Mouse (Mus musculus): Measurements from ENCODE around the gene Arhgef2.

Arhgef2 gene

GRCm38 (mm10) chr3:88622113-88622940 is 16.6 kb downstream of the Arhgef2 start:
- DNase-seq, result peak; percentile 62

GRCm38 (mm10) chr3:88622941-88623345 is 17.2 kb downstream of the Arhgef2 start:
- peak; percentile 48 for DNase-seq

GRCm38 (mm10) chr3:88623346-88624135 is 17.8 kb downstream of the Arhgef2 start:
- peak; percentile 47 for DNase-seq

GRCm38 (mm10) chr3:88624324-88624723 is 18.6 kb downstream of the Arhgef2 start:
- no peak for DNase-seq

- DNase-seq, result no peak
Observed at GRCm38 (mm10) chr3:88624951-88625350, 19.2 kb downstream of the Arhgef2 start.

GRCm38 (mm10) chr3:88625531-88625930 is 19.8 kb downstream of the Arhgef2 start:
- DNase-seq, result no peak

GRCm38 (mm10) chr3:88626316-88626715 is 20.6 kb downstream of the Arhgef2 start:
- DNase-seq, result no peak

GRCm38 (mm10) chr3:88627114-88627513 is 21.3 kb downstream of the Arhgef2 start:
- no peak for DNase-seq

GRCm38 (mm10) chr3:88627535-88627934 is 21.8 kb downstream of the Arhgef2 start:
- DNase-seq, result no peak

GRCm38 (mm10) chr3:88628766-88629165 is 23.0 kb downstream of the Arhgef2 start:
- DNase-seq, result no peak

- no peak for DNase-seq
Observed at GRCm38 (mm10) chr3:88629244-88629643, 23.5 kb downstream of the Arhgef2 start.

- no peak for DNase-seq
Observed at GRCm38 (mm10) chr3:88630018-88630417, 24.3 kb downstream of the Arhgef2 start.

- DNase-seq, result no peak
Observed at GRCm38 (mm10) chr3:88630849-88631341, 25.1 kb downstream of the Arhgef2 start.

- peak; percentile 54 for DNase-seq
Observed at GRCm38 (mm10) chr3:88631921-88632587, 26.3 kb downstream of the Arhgef2 start.

GRCm38 (mm10) chr3:88633056-88633455 is 27.3 kb downstream of the Arhgef2 start:
- no peak for DNase-seq

GRCm38 (mm10) chr3:88635506-88636275 is 29.9 kb downstream of the Arhgef2 start:
- DNase-seq, result no peak

- DNase-seq, result no peak
Observed at GRCm38 (mm10) chr3:88636555-88636986, 30.8 kb downstream of the Arhgef2 start.

GRCm38 (mm10) chr3:88637134-88637533 is 31.4 kb downstream of the Arhgef2 start:
- no peak for DNase-seq

- no peak for DNase-seq
Observed at GRCm38 (mm10) chr3:88639239-88639638, 33.5 kb downstream of the Arhgef2 start.

GRCm38 (mm10) chr3:88640676-88641075 is 34.9 kb downstream of the Arhgef2 start:
- peak; percentile 75 for DNase-seq

GRCm38 (mm10) chr3:88643078-88643477 is 37.3 kb downstream of the Arhgef2 start:
- DNase-seq, result no peak

GRCm38 (mm10) chr3:88645937-88646336 is 40.2 kb downstream of the Arhgef2 start:
- no peak for DNase-seq
